Mouse (Mus musculus) heart, embryonic 11.5 days (tissue): ENCODE measurements around the gene Vps8. TPM values are rescaled to one million over a fixed set of nuclear protein-coding genes. Genes with fewer than 3 reads are reported as not detected.

Experiments
- ATAC-seq: fragments of 200-750 bp; cut with Nextera tagmentation; replicated peaks from 2 replicates; pipeline ENCODE4 v1.8.0; 2017; ENCODE audit warnings: moderate library complexity; ENCODE audit not compliant: insufficient number of reproducible peaks, low FRiP score, low TSS enrichment
- H3K27ac ChIP-seq: fragments of 300-500 bp; sonication (generic); 2 replicates; pipeline ENCODE4 v1.5.1; 2014; ENCODE audit warnings: mild to moderate bottlenecking, low read depth, low read length
- H3K27me3 ChIP-seq: fragments of 300-500 bp; sonication (generic); 2 replicates; pipeline ENCODE4 v1.6.1; 2014; ENCODE audit warnings: mild to moderate bottlenecking, low read length, mixed read lengths; ENCODE audit not compliant: control insufficient read depth, insufficient read depth
- H3K36me3 ChIP-seq: fragments of 300-500 bp; sonication (generic); 2 replicates; pipeline ENCODE4 v1.6.1; 2014; ENCODE audit warnings: mild to moderate bottlenecking, low read length, moderate library complexity, mixed read lengths; ENCODE audit not compliant: control insufficient read depth, insufficient read depth
- H3K4me1 ChIP-seq: fragments of 300-500 bp; sonication (generic); 2 replicates; pipeline ENCODE4 v1.6.1; 2014; ENCODE audit warnings: low read length; ENCODE audit not compliant: control insufficient read depth, insufficient read depth
- H3K4me2 ChIP-seq: fragments of 300-500 bp; sonication (generic); 2 replicates; pipeline ENCODE4 v1.6.1; 2014; ENCODE audit warnings: mild to moderate bottlenecking, moderate library complexity
- H3K4me3 ChIP-seq: fragments of 300-500 bp; sonication (generic); 2 replicates; pipeline ENCODE4 v1.5.1; 2014; ENCODE audit warnings: low read depth, low read length
- H3K9ac ChIP-seq: fragments of 300-500 bp; sonication (generic); 2 replicates; pipeline ENCODE4 v1.6.1; 2014; ENCODE audit warnings: mild to moderate bottlenecking, low read depth, low read length, moderate library complexity
- H3K9me3 ChIP-seq: fragments of 300-500 bp; sonication (generic); replicated peaks from 2 replicates; pipeline ENCODE4 v1.6.1; 2016; ENCODE audit warnings: low read length; ENCODE audit not compliant: control insufficient read depth
- WGBS: fragments of 180-500 bp; shearing (Covaris S2); extraction: QIAGEN DNeasy Blood & Tissue Kit; methylation state at CpG from one replicate; pipeline ENCODE4 v1.1.7; 2014; ENCODE audit not compliant: insufficient replicate concordance; 5-methylcytosine and 5-hydroxymethylcytosine counted together
- polyA plus RNA-seq: library from polyadenylated mRNA; unstranded; fragments of >200 nt; fragmentation: Nextera tagmentation; extraction: Ambion mirVana; gene quantifications from 2 replicates; pipeline ENCODE4 v1.2.1, GENCODE M21; 2014

Gene Vps8
- polyA plus RNA-seq, 1 experiment from 2014 or later = 22.5 TPM

- no peak overlapping the region for H3K4me3 ChIP-seq
- no peak overlapping the region for H3K4me2 ChIP-seq
- H3K9me3 ChIP-seq = no peaks in the 10 kb centered on the region
- H3K27me3 ChIP-seq = no peaks in the 10 kb centered on the region
- WGBS = 21% methylated on average over 8 of the region's 8 CpGs
- H3K4me1 ChIP-seq = no peaks in the 10 kb centered on the region
- no peaks in the 10 kb centered on the region for H3K36me3 ChIP-seq
- H3K27ac ChIP-seq = no peak overlapping the region
- ATAC-seq = no peak
- no peak overlapping the region for H3K9ac ChIP-seq
Observed at GRCm38 (mm10) chr16:21412593-21413047, 10.3 kb upstream of the Vps8 start.

DNA sequence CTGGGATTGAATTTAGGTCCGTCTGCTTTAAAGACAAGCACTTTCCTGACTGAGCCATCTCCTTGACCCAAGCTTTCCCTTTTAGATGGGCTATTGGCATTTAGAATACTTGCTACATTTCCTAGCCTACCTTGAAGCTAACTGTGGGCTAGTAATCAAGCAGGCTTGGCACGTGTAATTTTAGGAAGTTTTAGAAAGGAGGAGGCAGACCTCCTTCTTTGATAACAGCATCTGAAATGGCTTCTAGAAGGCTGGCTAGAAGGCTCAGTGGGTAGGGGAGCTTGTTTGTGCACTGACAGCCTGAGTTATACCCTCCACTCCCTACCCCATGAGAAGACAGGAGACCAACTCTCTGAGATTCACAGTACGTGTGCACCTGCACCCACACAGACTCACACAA lies 9.1 kb upstream of the Vps8 start:
- ATAC-seq = no peak
- H3K9me3 ChIP-seq = no peaks in the 10 kb centered on the region
- no peak overlapping the region for H3K4me2 ChIP-seq
- no peaks in the 10 kb centered on the region for H3K36me3 ChIP-seq
- H3K27ac ChIP-seq = no peak overlapping the region
- no peak overlapping the region for H3K4me3 ChIP-seq
- H3K4me1 ChIP-seq = no peaks in the 10 kb centered on the region
- no peak overlapping the region for H3K9ac ChIP-seq
- no peaks in the 10 kb centered on the region for H3K27me3 ChIP-seq
- WGBS = 67% methylated on average over 3 of the region's 3 CpGs

DNA sequence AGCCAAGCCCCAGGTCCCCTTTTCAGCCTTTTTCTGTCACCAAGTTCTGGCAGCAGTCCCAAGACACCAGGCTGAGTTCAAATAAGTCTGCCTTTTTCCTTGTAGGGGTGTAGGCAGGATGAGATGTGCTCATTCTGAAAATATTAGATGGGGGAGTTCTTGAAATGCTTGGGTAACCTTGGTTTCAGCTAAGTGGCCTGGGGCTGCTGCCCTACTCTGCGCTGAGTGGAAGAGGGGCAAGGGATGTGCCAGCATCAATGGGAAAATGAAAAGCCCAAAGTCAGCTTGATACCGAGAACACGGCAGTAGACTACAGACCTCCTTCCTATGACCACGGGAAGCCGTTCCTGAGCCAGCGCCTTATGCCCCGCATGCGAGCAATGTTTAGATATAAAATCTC lies 7.8 kb upstream of the Vps8 start:
- whole genome bisulfite sequencing = 95% methylated on average over 8 of the region's 8 CpGs

GRCm38 (mm10) chr16:21418012-21418411 lies 4.9 kb upstream of the Vps8 start:
- H3K4me1 ChIP-seq = no peaks in the 10 kb centered on the region
- H3K27me3 ChIP-seq = no peaks in the 10 kb centered on the region
- no peak overlapping the region for H3K27ac ChIP-seq
- no peak overlapping the region for H3K9ac ChIP-seq
- no peaks in the 10 kb centered on the region for H3K9me3 ChIP-seq
- H3K4me2 ChIP-seq = no peak overlapping the region
- no peak overlapping the region for H3K4me3 ChIP-seq
- WGBS = 40% methylated on average over 5 of the region's 5 CpGs
- no peaks in the 10 kb centered on the region for H3K36me3 ChIP-seq
- peak; percentile 62; the same call in 1 of the 2 replicates for ATAC-seq

More for the DNA sequence above, 7.8 kb upstream of the Vps8 start:
- ATAC-seq = no peak
- Histone ChIP-seq H3K27me3 (no peaks in the 10 kb centered on the region), H3K4me1 (no peaks in the 10 kb centered on the region), H3K4me3 (no peak overlapping the region), H3K9ac (no peak overlapping the region), H3K36me3 (no peaks in the 10 kb centered on the region), H3K27ac (no peak overlapping the region), H3K9me3 (no peaks in the 10 kb centered on the region), H3K4me2 (no peak overlapping the region)

DNA sequence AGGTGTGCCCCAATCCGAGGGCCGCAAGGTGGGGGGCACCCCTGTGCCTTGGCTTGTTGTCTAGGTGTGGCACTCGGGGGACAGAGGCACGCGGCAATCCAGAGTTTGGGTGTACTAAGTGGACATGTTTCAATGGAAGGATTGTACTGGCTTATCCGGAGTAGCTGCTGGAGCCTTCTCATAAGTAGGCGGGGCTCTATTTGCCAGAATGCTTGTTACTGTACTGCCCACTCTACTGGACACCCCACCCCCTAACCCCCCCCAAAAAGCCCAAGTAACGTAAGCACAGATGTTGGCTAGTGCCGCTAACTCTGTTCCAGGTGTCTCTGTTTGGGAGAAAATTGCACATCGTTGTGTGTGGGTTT lies 610 bp downstream of the Vps8 start:
- Histone ChIP-seq H3K27me3 (no peaks in the 10 kb centered on the region), H3K36me3 (no peaks in the 10 kb centered on the region), H3K9me3 (no peaks in the 10 kb centered on the region), H3K4me3 (peak overlapping the region; percentile 89), H3K27ac (peak overlapping the region; percentile 86), H3K4me1 (0 out of 2 replicates have a peak, but pooled peaks cover 4% of the 10 kb centered on the region), H3K9ac (peak overlapping the region; percentile 94), H3K4me2 (peak overlapping the region; percentile 94)
- 5% methylated on average over 10 of the region's 10 CpGs for WGBS
- peak; percentile 74 for ATAC-seq

GRCm38 (mm10) chr16:21428131-21428530 lies 5.2 kb downstream of the Vps8 start:
- Histone ChIP-seq H3K4me1 (0 out of 2 replicates have a peak, but pooled peaks cover 4% of the 10 kb centered on the region), H3K9me3 (peaks cover 3% of the 10 kb centered on the region; the same call in 1 of the 2 replicates), H3K9ac (no peak overlapping the region), H3K4me3 (no peak overlapping the region), H3K4me2 (no peak overlapping the region), H3K27ac (no peak overlapping the region), H3K27me3 (no peaks in the 10 kb centered on the region), H3K36me3 (no peaks in the 10 kb centered on the region)
- WGBS = 73% methylated on average over 5 of the region's 5 CpGs
- ATAC-seq = no peak

GRCm38 (mm10) chr16:21430377-21431060 lies 7.6 kb downstream of the Vps8 start:
- H3K4me1 ChIP-seq = no peaks in the 10 kb centered on the region
- no peak for ATAC-seq
- H3K27me3 ChIP-seq = no peaks in the 10 kb centered on the region

DNA sequence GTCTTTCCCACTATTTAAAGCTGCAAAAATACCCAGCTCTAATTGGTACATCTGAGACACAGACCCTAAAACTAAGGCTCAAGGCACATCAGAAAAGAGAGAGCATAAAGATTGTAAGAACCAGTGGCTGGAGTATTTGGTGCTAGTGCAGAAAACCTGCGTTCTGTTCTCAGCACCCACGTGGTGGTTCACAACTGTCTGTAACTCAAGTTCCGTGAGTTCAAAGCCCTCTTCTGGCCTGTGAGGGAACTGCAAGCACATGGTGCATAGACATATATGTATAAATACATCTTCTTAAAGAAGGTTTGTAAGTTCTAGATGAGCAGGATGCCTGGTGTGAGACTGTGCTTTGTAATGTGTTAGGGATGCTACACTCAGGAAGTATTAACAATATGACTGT lies 8.7 kb downstream of the Vps8 start:
- Histone ChIP-seq H3K36me3 (no peaks in the 10 kb centered on the region), H3K4me3 (no peak overlapping the region), H3K9ac (no peak overlapping the region), H3K9me3 (peaks cover 3% of the 10 kb centered on the region; the same call in 1 of the 2 replicates), H3K4me2 (no peak overlapping the region), H3K27me3 (no peaks in the 10 kb centered on the region), H3K27ac (no peak overlapping the region), H3K4me1 (no peaks in the 10 kb centered on the region)
- WGBS = 84% methylated on average over 3 of the region's 3 CpGs
- no peak for ATAC-seq

More at GRCm38 (mm10) chr16:21430377-21431060, 7.6 kb downstream of the Vps8 start:
- Histone ChIP-seq H3K9ac (no peak overlapping the region), H3K36me3 (no peaks in the 10 kb centered on the region), H3K4me3 (no peak overlapping the region), H3K27ac (no peak overlapping the region), H3K4me2 (no peak overlapping the region), H3K9me3 (peaks cover 3% of the 10 kb centered on the region; the same call in 1 of the 2 replicates)
- 84% methylated on average over 2 of the region's 2 CpGs for WGBS

GRCm38 (mm10) chr16:21433543-21433942 lies 10.6 kb downstream of the Vps8 start:
- no peaks in the 10 kb centered on the region for H3K27me3 ChIP-seq
- H3K4me1 ChIP-seq = no peaks in the 10 kb centered on the region
- no peak overlapping the region for H3K4me3 ChIP-seq
- H3K36me3 ChIP-seq = no peaks in the 10 kb centered on the region
- 38% methylated on average over 3 of the region's 3 CpGs for WGBS
- no peak overlapping the region for H3K27ac ChIP-seq
- H3K4me2 ChIP-seq = no peak overlapping the region
- H3K9ac ChIP-seq = no peak overlapping the region
- no peak for ATAC-seq
- peaks cover 3% of the 10 kb centered on the region; the same call in 1 of the 2 replicates for H3K9me3 ChIP-seq
